Mouse (Mus musculus): ENCODE data around the gene Car9.
"Not testable (repeated sequence)": the region's sequence is repeated elsewhere in the genome, so short reads cannot be mapped to it uniquely, and the experiment has no call there.

Car9 gene

GRCm38 (mm10) chr4:43530081-43530501, 23.3 kb downstream of the Car9 start:
- DNase-seq (ENCODE audit: low spot score): no peak

DNA sequence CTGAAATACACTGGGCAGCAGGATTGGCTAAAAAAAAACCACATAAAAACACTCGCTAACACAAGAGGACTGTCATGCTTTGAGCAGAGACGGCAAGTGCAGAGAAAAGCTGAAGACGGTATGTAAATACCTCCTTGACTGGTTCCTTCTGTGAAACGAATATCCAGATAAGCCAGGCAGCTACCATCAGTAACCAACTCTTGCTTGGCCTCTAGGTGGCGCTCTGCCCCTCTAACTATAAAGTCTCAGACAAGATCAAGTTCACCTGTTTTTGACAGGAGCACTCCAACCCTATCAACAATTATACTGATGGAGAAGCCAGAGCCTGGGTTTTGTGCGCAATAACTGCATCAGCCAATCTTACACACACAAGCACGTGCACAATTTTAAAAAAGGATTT, 23.8 kb downstream of the Car9 start:
- DNase-seq (ENCODE audit: low spot score): peak; percentile 67

GRCm38 (mm10) chr4:43533270-43533669, 26.5 kb downstream of the Car9 start:
- no peak for DNase-seq (ENCODE audit: low spot score)

DNA sequence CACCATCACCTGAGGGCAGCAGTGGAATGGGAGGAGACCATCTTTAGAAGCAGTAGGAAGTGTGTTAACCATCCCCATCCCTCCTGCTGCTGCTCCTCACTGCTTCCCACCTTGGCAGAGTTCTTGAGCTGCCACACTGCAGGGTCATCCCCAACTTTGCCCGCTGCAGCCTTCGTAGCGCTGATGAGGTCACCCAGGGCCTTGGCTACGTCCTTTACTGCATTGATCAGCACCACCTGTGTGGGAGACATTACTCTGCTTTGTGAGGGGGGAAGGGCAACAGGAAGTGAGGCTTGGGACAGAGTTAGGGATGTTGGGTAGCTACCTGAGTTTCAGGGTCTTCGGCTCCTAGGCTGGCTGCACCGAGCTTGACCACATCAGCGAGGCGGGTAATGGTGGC, 28.9 kb downstream of the Car9 start:
- DNase-seq (ENCODE audit: low spot score): no peak

- DNase-seq (ENCODE audit: low spot score): no peak
Measured at GRCm38 (mm10) chr4:43536031-43536430, 29.3 kb downstream of the Car9 start.

- DNase-seq (ENCODE audit: low spot score): no peak
Measured at GRCm38 (mm10) chr4:43542044-43542443, 35.3 kb downstream of the Car9 start.

DNA sequence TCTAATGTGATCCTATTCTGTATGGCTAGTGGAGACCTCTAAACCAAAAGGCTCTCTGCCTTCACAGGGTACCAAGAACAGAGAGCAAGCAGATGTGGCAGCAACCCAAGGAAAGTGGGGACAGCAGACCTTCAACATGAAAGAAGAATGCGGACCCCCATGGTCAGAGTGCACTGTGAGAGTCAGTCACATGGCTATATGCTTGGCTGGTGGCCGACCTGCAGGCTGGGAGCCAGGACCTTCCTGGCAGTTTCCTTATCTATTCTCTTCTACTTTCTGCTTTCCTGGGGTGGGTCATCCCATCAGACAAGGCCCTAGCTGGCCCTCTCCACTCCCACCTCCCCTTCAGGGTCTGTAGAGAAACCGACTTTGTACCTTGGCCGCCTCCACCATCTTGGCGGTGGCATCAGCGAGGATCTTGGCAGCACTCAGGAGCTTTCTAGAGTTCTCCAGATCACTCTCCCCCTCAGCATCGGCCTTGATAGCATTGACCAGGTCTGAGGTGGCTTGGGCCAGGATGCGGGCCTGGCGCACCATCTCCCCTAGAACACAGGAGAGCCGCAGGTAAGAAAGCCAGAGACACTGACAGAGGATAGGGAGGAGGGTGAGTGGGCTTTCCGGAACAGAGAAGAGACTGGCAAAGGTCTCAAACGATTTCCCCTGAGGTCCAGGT, 39.7 kb downstream of the Car9 start:
- no peak for DNase-seq (ENCODE audit: low spot score)

DNA sequence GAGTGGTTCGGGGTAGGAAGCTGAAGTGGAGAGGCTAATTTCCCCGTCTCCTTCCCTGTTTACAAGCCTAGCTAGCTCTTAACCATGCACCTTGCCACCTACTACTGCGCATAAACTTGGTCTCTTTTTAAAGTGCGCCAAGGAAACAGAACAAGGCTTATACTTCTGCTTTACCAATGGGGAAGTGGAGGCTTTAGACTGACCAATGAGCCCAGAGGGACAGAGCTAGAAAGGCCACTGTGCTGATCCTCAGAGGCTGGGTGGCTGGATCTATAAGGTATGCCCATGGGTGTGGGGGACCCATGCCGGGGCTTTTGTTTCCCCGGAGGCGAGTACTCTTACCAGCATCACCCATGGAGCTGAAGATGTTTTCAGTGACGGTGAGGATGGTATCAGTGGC, 40.4 kb downstream of the Car9 start:
- DNase-seq (ENCODE audit: low spot score): no peak

GRCm38 (mm10) chr4:43549055-43549454, 42.3 kb downstream of the Car9 start:
- DNase-seq (ENCODE audit: low spot score): no peak

GRCm38 (mm10) chr4:43551854-43552253, 45.1 kb downstream of the Car9 start:
- DNase-seq (ENCODE audit: low spot score): not testable (repeated sequence)

DNA sequence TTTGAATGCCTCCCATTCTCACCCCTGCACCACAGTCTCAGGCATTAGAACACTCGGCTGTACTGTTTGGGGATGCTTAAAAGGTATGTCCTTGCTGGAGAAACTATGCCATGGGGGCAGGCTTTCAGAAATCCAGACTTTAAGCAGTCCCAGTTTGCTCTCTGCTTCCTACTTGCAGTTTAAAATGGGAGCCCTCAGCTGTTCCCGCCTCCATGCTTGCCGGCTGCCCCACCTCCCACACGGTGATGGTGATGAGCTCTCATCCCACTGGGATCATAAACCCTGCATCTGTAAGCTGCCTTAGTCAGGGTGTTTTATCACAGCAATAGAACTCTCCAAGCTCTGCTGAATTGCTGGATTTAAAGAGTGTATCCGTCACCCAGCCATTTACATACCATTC, 45.7 kb downstream of the Car9 start:
- DNase-seq (ENCODE audit: low spot score): peak; percentile 50

- DNase-seq (ENCODE audit: low spot score): no peak
Measured at GRCm38 (mm10) chr4:43553891-43554290, 47.1 kb downstream of the Car9 start.

DNA sequence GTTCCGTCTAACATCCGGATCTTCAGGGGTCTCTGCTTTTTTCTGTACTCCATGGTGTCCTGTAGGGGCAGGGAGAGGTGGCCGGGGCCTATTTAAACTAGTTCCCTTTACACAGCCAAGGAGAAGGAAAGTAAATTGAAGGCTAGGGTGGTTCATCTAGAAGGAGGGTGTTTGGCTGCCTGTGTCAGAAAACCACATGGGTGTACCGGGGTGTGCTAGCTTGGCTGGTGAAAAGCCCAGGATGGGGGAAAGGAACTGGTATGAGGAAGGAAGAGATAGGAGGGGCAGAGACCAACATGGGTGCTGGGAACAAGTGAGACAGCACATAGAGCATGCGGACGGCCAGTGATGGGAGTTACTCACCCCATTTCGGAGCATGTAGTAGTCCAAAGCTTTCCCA, 49.2 kb downstream of the Car9 start:
- DNase-seq (ENCODE audit: low spot score): no peak

GRCm38 (mm10) chr4:43558028-43558630, 51.4 kb downstream of the Car9 start:
- DNase-seq (ENCODE audit: low spot score): no peak

- no peak for DNase-seq (ENCODE audit: low spot score)
Measured at GRCm38 (mm10) chr4:43558631-43559356, 52.0 kb downstream of the Car9 start.

- no peak for DNase-seq (ENCODE audit: low spot score)
Measured at GRCm38 (mm10) chr4:43559519-43560242, 52.9 kb downstream of the Car9 start.

- no peak for DNase-seq (ENCODE audit: low spot score)
Measured at GRCm38 (mm10) chr4:43560243-43560611, 53.5 kb downstream of the Car9 start.

DNA sequence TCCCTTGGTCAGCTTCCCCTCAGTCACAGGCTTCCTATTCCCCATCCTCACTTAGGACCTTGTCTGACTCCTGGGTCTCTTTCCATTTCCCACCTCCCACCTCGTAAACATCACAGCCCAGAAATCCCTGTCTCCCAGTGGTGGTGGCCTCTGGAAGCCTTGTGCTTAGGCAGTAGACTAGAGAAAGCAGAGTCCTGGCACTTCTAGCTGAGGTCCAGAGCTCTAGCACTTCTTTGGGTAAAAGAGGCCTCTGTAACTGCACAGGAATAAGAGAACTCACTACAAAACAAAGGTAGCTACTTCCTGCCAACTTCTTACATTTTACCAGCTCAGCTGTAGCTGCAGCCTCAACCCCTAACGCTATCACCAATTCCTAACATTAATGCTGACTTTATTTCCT, 54.2 kb downstream of the Car9 start:
- DNase-seq (ENCODE audit: low spot score): no peak

- DNase-seq (ENCODE audit: low spot score): no peak
Measured at GRCm38 (mm10) chr4:43561436-43561996, 54.8 kb downstream of the Car9 start.

GRCm38 (mm10) chr4:43561997-43562768, 55.4 kb downstream of the Car9 start, which contains the start of the genes Creb3 and Tln1:
Gene Creb3, plus strand, starts transcription at chr4:43562332.
Gene Tln1, minus strand, starts transcription at chr4:43562691.
- DNase-seq (ENCODE audit: low spot score): peak; percentile 93

Data from left cerebral cortex, adult 11 months (tissue).